Mouse (Mus musculus) MEL (cell line): Measurements from ENCODE around the gene Gcdh. TPM values are rescaled to one million over a fixed set of nuclear protein-coding genes. Genes with fewer than 3 reads are reported as not detected.

Experiments
- DNase-seq: peaks from one replicate; pipeline ENCODE4 v3.0.0; 2011; ENCODE audit warnings: low read depth, low spot score
- H3K27ac ChIP-seq: 2 replicates; pipeline ENCODE4 v1.5.1; 2012; ENCODE audit warnings: low read depth, mild to moderate bottlenecking, control low read depth, low read length, moderate library complexity; ENCODE audit not compliant: control insufficient read depth
- H3K27me3 ChIP-seq, 2 experiments: fragments of 150-350 bp in 1 of 2; sonication (generic) in 1 of 2; 2 replicates each; pipeline ENCODE4 v1.6.1; 2012; ENCODE audit warnings: low read length in 2 of 2, mild to moderate bottlenecking in 2 of 2, improper control_type of control experiment in 1 of 2, moderate library complexity in 1 of 2; ENCODE audit not compliant: insufficient read depth in 2 of 2, control insufficient read depth in 1 of 2
- H3K36me3 ChIP-seq, 2 experiments: 2 replicates each; pipeline ENCODE4 v1.6.1; 2012 to 2014; ENCODE audit warnings: low read length in 2 of 2, improper control_type of control experiment in 1 of 2, inconsistent platforms in 1 of 2, mild to moderate bottlenecking in 1 of 2; ENCODE audit not compliant: insufficient read depth in 2 of 2, control insufficient read depth in 1 of 2
- H3K4me1 ChIP-seq, 2 experiments: fragments of 150-350 bp in 1 of 2; sonication (generic) in 1 of 2; 2 replicates each; pipeline ENCODE4 v1.6.1; 2012; ENCODE audit warnings: low read length in 2 of 2, improper control_type of control experiment in 1 of 2, mild to moderate bottlenecking in 1 of 2; ENCODE audit not compliant: insufficient read depth in 2 of 2, control insufficient read depth in 1 of 2
- H3K4me3 ChIP-seq, 2 experiments: fragments of 150-350 bp in 1 of 2; sonication (generic) in 1 of 2; 2 replicates each; pipeline ENCODE4 v1.5.1; 2012; ENCODE audit warnings: low read depth in 2 of 2, low read length in 2 of 2, mild to moderate bottlenecking in 2 of 2, moderate library complexity in 2 of 2, control low read depth in 1 of 2, improper control_type of control experiment in 1 of 2; ENCODE audit not compliant: control insufficient read depth in 1 of 2, insufficient read depth in 1 of 2
- H3K79me2 ChIP-seq: 2 replicates; pipeline ENCODE4 v1.6.1; 2012; ENCODE audit warnings: mild to moderate bottlenecking, low read length, moderate library complexity; ENCODE audit not compliant: control insufficient read depth, poor library complexity, insufficient read depth
- H3K9ac ChIP-seq: 2 replicates; pipeline ENCODE4 v1.6.1; 2012; ENCODE audit warnings: low read depth, mild to moderate bottlenecking, control low read depth, low read length, moderate library complexity; ENCODE audit not compliant: control insufficient read depth, poor library complexity, severe bottlenecking
- H3K9me3 ChIP-seq: fragments of 150-350 bp; sonication (generic); replicated peaks from 2 replicates; pipeline ENCODE4 v1.6.1; 2012; ENCODE audit warnings: mild to moderate bottlenecking, low read length, improper control_type of control experiment, moderate library complexity; ENCODE audit not compliant: insufficient read depth
- BHLHE40 ChIP-seq: IDR thresholded peaks from 2 replicates; pipeline ENCODE4 v1.6.1; 2012; ENCODE audit warnings: low read depth, mild to moderate bottlenecking, inconsistent platforms, low read length, improper control_type of control experiment, borderline replicate concordance
- CHD1 ChIP-seq: IDR thresholded peaks from 2 replicates; pipeline ENCODE4 v1.6.1; 2012; ENCODE audit warnings: low read depth, mild to moderate bottlenecking, inconsistent platforms, low read length, improper control_type of control experiment
- CHD2 ChIP-seq: IDR thresholded peaks from 2 replicates; pipeline ENCODE4 v1.6.1; 2011; ENCODE audit warnings: low read length, improper control_type of control experiment
- CTCF ChIP-seq, 3 experiments: IDR thresholded peaks in 2 of 3; conservative IDR thresholded peaks in 1 of 3; 2 replicates each; pipeline ENCODE4 v1.5.1; 2011 to 2012; ENCODE audit warnings: low read length in 3 of 3, low read depth in 2 of 3, mild to moderate bottlenecking in 2 of 3, improper control_type of control experiment in 1 of 3, inconsistent platforms in 1 of 3, mixed read lengths in 1 of 3, moderate library complexity in 1 of 3; ENCODE audit not compliant: control insufficient read depth in 1 of 3, insufficient read depth in 1 of 3, poor library complexity in 1 of 3, severe bottlenecking in 1 of 3
- EP300 ChIP-seq, 2 experiments: IDR thresholded peaks; 2 replicates each; pipeline ENCODE4 v1.6.1; 2011; ENCODE audit warnings: improper control_type of control experiment in 2 of 2, low read length in 2 of 2, low read depth in 1 of 2, mild to moderate bottlenecking in 1 of 2
- ETS1 ChIP-seq: IDR thresholded peaks from 2 replicates; pipeline ENCODE4 v1.6.1; 2012; ENCODE audit warnings: low read depth, mild to moderate bottlenecking, inconsistent platforms, low read length, improper control_type of control experiment, moderate library complexity
- GABPA ChIP-seq: IDR thresholded peaks from 2 replicates; pipeline ENCODE4 v1.6.1; 2012; ENCODE audit warnings: low read depth, mild to moderate bottlenecking, inconsistent platforms, low read length, improper control_type of control experiment, moderate library complexity
- GATA1 ChIP-seq: IDR thresholded peaks from 2 replicates; pipeline ENCODE4 v1.6.1; 2011; ENCODE audit warnings: low read depth, low read length, improper control_type of control experiment
- HCFC1 ChIP-seq: IDR thresholded peaks from 2 replicates; pipeline ENCODE4 v1.6.1; 2012; ENCODE audit warnings: low read depth, mild to moderate bottlenecking, inconsistent platforms, low read length, improper control_type of control experiment, moderate library complexity
- JUND ChIP-seq: IDR thresholded peaks from 2 replicates; pipeline ENCODE4 v1.6.1; 2011; ENCODE audit warnings: low read depth, mild to moderate bottlenecking, improper control_type of control experiment, low read length
- MAFK ChIP-seq: IDR thresholded peaks from 2 replicates; pipeline ENCODE4 v1.6.1; 2011; ENCODE audit warnings: low read depth, mild to moderate bottlenecking, low read length, improper control_type of control experiment, borderline replicate concordance
- MAX ChIP-seq: IDR thresholded peaks from 2 replicates; pipeline ENCODE4 v1.6.1; 2011; ENCODE audit warnings: low read length, improper control_type of control experiment
- MAZ ChIP-seq: IDR thresholded peaks from 2 replicates; pipeline ENCODE4 v1.6.1; 2012; ENCODE audit warnings: low read depth, mild to moderate bottlenecking, inconsistent platforms, low read length, improper control_type of control experiment
- MEF2A ChIP-seq: IDR thresholded peaks from 2 replicates; pipeline ENCODE4 v1.6.1; 2014; ENCODE audit warnings: low read depth, mild to moderate bottlenecking, inconsistent platforms, low read length, improper control_type of control experiment; ENCODE audit not compliant: poor library complexity, insufficient replicate concordance, severe bottlenecking; ENCODE audit errors: extremely low read depth
- MXI1 ChIP-seq: IDR thresholded peaks from 2 replicates; pipeline ENCODE4 v1.6.1; 2011; ENCODE audit warnings: mild to moderate bottlenecking, low read depth, low read length, improper control_type of control experiment
- MYC ChIP-seq: IDR thresholded peaks from 2 replicates; pipeline ENCODE4 v1.6.1; 2011; ENCODE audit warnings: low read depth, mild to moderate bottlenecking, low read length, improper control_type of control experiment, moderate library complexity
- NELFE ChIP-seq: IDR thresholded peaks from 2 replicates; pipeline ENCODE4 v1.6.1; 2011; ENCODE audit warnings: low read depth, low read length, improper control_type of control experiment
- NRF1 ChIP-seq: IDR thresholded peaks from 2 replicates; pipeline ENCODE4 v1.6.1; 2014; ENCODE audit warnings: low read depth, mild to moderate bottlenecking, inconsistent platforms, low read length, improper control_type of control experiment, moderate library complexity; ENCODE audit not compliant: poor library complexity, insufficient read depth, severe bottlenecking
- POLR2A ChIP-seq, 2 experiments: IDR thresholded peaks; 2 replicates each; pipeline ENCODE4 v1.6.1; 2011 to 2012; ENCODE audit warnings: low read length in 2 of 2, mild to moderate bottlenecking in 2 of 2, control low read depth in 1 of 2, improper control_type of control experiment in 1 of 2, low read depth in 1 of 2, moderate library complexity in 1 of 2; ENCODE audit not compliant: control insufficient read depth in 1 of 2, insufficient read depth in 1 of 2, poor library complexity in 1 of 2
- POLR2AphosphoS2 ChIP-seq: IDR thresholded peaks from 2 replicates; pipeline ENCODE4 v1.6.1; 2011; ENCODE audit warnings: low read length, improper control_type of control experiment
- POLR2AphosphoS5 ChIP-seq: IDR thresholded peaks from 2 replicates; pipeline ENCODE4 v1.6.1; 2012; ENCODE audit warnings: low read depth, borderline replicate concordance, mild to moderate bottlenecking, inconsistent platforms, low read length, moderate library complexity, mixed read lengths
- RAD21 ChIP-seq: IDR thresholded peaks from 2 replicates; pipeline ENCODE4 v1.6.1; 2011; ENCODE audit warnings: mild to moderate bottlenecking, low read depth, low read length, improper control_type of control experiment
- SIN3A ChIP-seq: IDR thresholded peaks from 2 replicates; pipeline ENCODE4 v1.6.1; 2012; ENCODE audit warnings: low read length, improper control_type of control experiment, inconsistent platforms
- SMC3 ChIP-seq: IDR thresholded peaks from 2 replicates; pipeline ENCODE4 v1.6.1; 2011; ENCODE audit warnings: low read depth, low read length, improper control_type of control experiment
- TAL1 ChIP-seq: IDR thresholded peaks from 2 replicates; pipeline ENCODE4 v1.6.1; 2012; ENCODE audit warnings: mild to moderate bottlenecking, inconsistent platforms, low read length, moderate library complexity, mixed read lengths
- TBP ChIP-seq: IDR thresholded peaks from 2 replicates; pipeline ENCODE4 v1.8.0; 2011; ENCODE audit warnings: low read depth, low read length, improper control_type of control experiment
- TCF12 ChIP-seq: IDR thresholded peaks from 2 replicates; pipeline ENCODE4 v1.6.1; 2014; ENCODE audit warnings: low read depth, mild to moderate bottlenecking, inconsistent platforms, low read length, improper control_type of control experiment, moderate library complexity
- UBTF ChIP-seq: IDR thresholded peaks from 2 replicates; pipeline ENCODE4 v1.6.1; 2012; ENCODE audit warnings: low read depth, mild to moderate bottlenecking, inconsistent platforms, low read length, improper control_type of control experiment, moderate library complexity, borderline replicate concordance; ENCODE audit not compliant: insufficient read depth
- USF1 ChIP-seq: IDR thresholded peaks from 2 replicates; pipeline ENCODE4 v1.6.1; 2014; ENCODE audit warnings: low read depth, mild to moderate bottlenecking, inconsistent platforms, low read length, improper control_type of control experiment, moderate library complexity
- USF2 ChIP-seq, 2 experiments: IDR thresholded peaks; 2 replicates each; pipeline ENCODE4 v1.6.1; 2011 to 2012; ENCODE audit warnings: improper control_type of control experiment in 2 of 2, low read length in 2 of 2, borderline replicate concordance in 1 of 2, inconsistent platforms in 1 of 2, low read depth in 1 of 2, mild to moderate bottlenecking in 1 of 2; ENCODE audit not compliant: insufficient read depth in 1 of 2
- ZC3H11A ChIP-seq: IDR thresholded peaks from 2 replicates; pipeline ENCODE4 v1.6.1; 2012; ENCODE audit warnings: low read depth, mild to moderate bottlenecking, inconsistent platforms, low read length, improper control_type of control experiment
- ZKSCAN1 ChIP-seq: IDR thresholded peaks from 2 replicates; pipeline ENCODE4 v1.6.1; 2012; ENCODE audit warnings: low read depth, mild to moderate bottlenecking, inconsistent platforms, low read length, improper control_type of control experiment, moderate library complexity
- ZMIZ1 ChIP-seq: IDR thresholded peaks from 2 replicates; pipeline ENCODE4 v1.6.1; 2012; ENCODE audit warnings: low read depth, mild to moderate bottlenecking, inconsistent platforms, low read length, improper control_type of control experiment, moderate library complexity
- ZNF384 ChIP-seq: IDR thresholded peaks from 2 replicates; pipeline ENCODE4 v1.6.1; 2012; ENCODE audit warnings: low read depth, mild to moderate bottlenecking, inconsistent platforms, low read length, improper control_type of control experiment
- polyA plus RNA-seq, 2 experiments: library from polyadenylated mRNA; stranded (reverse) in 1 of 2; unstranded in 1 of 2; fragments of >175 nt in 1 of 2; fragments of >200 nt in 1 of 2; gene quantifications; 2 replicates each; pipeline versions ENCODE4 v1.2.1 to v1.2.4; 2012; ENCODE audit warnings: low replicate concordance in 2 of 2, low read depth in 1 of 2; ENCODE audit not compliant: insufficient read length in 2 of 2, insufficient read depth in 1 of 2, missing spikeins in 1 of 2
- total RNA-seq: library from RNA; depleted of rRNA; stranded (reverse); fragments of 300-350 nt; gene quantifications from 2 replicates; pipeline ENCODE4 v1.2.3, GENCODE M21; 2012

Gene Gcdh
- total and polyA plus RNA-seq, 3 experiments, result 10.7 to 17.3 TPM; not detected in 1

DNA sequence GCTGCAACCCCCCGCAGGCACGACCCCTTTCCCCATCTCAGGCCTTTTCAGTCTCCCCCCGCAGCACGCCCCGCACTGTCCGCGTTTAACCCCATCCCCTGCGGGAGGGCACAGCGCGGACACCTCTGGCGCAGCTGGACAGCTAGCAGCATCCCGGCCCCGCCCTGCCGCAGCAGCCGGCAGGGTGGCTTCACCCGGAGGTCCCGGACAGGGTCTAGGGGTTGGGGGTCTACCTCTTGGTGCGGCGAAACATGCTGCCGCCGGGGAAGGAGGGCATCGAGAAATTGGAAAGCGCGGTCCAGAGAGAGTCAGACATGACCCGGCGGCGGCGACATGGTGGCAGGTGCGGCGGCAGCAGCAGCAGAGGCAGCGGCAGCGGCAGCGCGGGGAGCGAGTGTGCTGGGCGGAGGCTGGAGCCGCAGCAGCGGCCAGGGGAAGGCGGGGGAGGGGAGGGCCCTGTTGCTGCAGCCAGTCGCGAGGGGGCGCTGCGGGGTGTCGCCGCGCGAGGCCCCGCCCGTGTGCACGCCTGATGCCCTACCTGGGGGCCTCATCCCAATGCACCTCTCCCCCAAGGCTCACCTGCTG lies 43.3 kb upstream of the Gcdh start, which contains the start of gene Mast1:
Gene Mast1, minus strand, starts transcription at position 398 of the 585 bp plus-strand sequence.
- peak; percentile 67 for DNase-seq
- no peaks in the 10 kb centered on the region for H3K27me3 ChIP-seq
- H3K9ac ChIP-seq, result peak within 1 kb of the TSS; percentile 69
- H3K4me1 ChIP-seq, result peaks cover 0 to 26% of the 10 kb centered on the region in 2 experiments; a peak in 3 of 4 replicates
- H3K4me3 ChIP-seq, result peak within 1 kb of the TSS; percentile 47 to 56
- no peaks in the 10 kb centered on the region for H3K9me3 ChIP-seq
- no peak for TF ChIP-seq GABPA
- TF ChIP-seq EP300 (IDR thresholded peaks at IDR 0.05; ENCODE audit: low read depth in 1 of 2, low read length in 2 of 2), result no peak
- TF ChIP-seq ETS1, result no peak
- no peak for TF ChIP-seq MEF2A
- no peak for TF ChIP-seq NELFE
- TF ChIP-seq BHLHE40, result 0 out of 2 replicates have a peak, but pooled peaks have one; percentile 29
- no peak; the same call in 1 of the 2 replicates for TF ChIP-seq RAD21
- no peak for TF ChIP-seq GATA1
- no peak for TF ChIP-seq USF1
- TF ChIP-seq ZNF384, result no peak
- TF ChIP-seq CHD2, result no peak
- no peak for TF ChIP-seq ZC3H11A
- no peak for TF ChIP-seq USF2 (IDR thresholded peaks at IDR 0.05; ENCODE audit: borderline replicate concordance in 1 of 2, insufficient read depth in 1 of 2, low read depth in 1 of 2, low read length in 2 of 2)
- TF ChIP-seq POLR2AphosphoS5, result no peak
- TF ChIP-seq MAX, result no peak
- TF ChIP-seq TAL1, result no peak
- no peak for TF ChIP-seq TBP
- TF ChIP-seq HCFC1, result peak; percentile 31; the same call in 1 of the 2 replicates
- peak; percentile 47 to 88 (median 64); a peak in 5 of 6 replicates for TF ChIP-seq CTCF (IDR thresholded peaks at IDR 0.05 in 2 of 3, conservative IDR thresholded peaks at IDR 0.05 in 1 of 3; ENCODE audit: control insufficient read depth in 1 of 3, insufficient read depth in 1 of 3, low read depth in 2 of 3, low read length in 3 of 3, poor library complexity in 1 of 3, severe bottlenecking in 1 of 3)
- no peak for TF ChIP-seq MXI1
- no peak for TF ChIP-seq MAFK
- peak; percentile 42; the same call in 1 of the 2 replicates for TF ChIP-seq MAZ
- no peak for TF ChIP-seq TCF12
- no peak for TF ChIP-seq ZMIZ1
- TF ChIP-seq SIN3A, result no peak
- no peak for TF ChIP-seq JUND
- no peak for TF ChIP-seq MYC
- TF ChIP-seq POLR2AphosphoS2, result no peak
- no peak for TF ChIP-seq POLR2A (IDR thresholded peaks at IDR 0.05; ENCODE audit: control insufficient read depth in 1 of 2, insufficient read depth in 1 of 2, low read depth in 1 of 2, low read length in 2 of 2, poor library complexity in 1 of 2)
- TF ChIP-seq UBTF, result 0 out of 2 replicates have a peak, but pooled peaks have one; percentile 54
- no peak; the same call in none of the 2 replicates for TF ChIP-seq SMC3
- TF ChIP-seq ZKSCAN1, result no peak
- no peak for TF ChIP-seq CHD1
- no peak for TF ChIP-seq NRF1
- TF ChIP-seq, all 39 proteins: peak for 5
- H3K36me3 ChIP-seq, result peaks cover 0 to 13% of the 10 kb centered on the region in 2 experiments; a peak in 2 of 4 replicates
- H3K79me2 ChIP-seq, result no peaks in the 10 kb centered on the region
- no peak within 1 kb of the TSS for H3K27ac ChIP-seq
